Mouse (Mus musculus) G1E (cell line): ENCODE results near the gene Zfp318.

Experiments
- CTCF ChIP-seq: IDR thresholded peaks from 2 replicates; pipeline ENCODE4 v1.5.1; 2012; ENCODE audit warnings: low read depth, low read length, inconsistent platforms, mixed read lengths
- GATA1 ChIP-seq: IDR thresholded peaks from 2 replicates; pipeline ENCODE4 v1.6.1; 2012; ENCODE audit warnings: borderline replicate concordance, low read length, inconsistent platforms, mixed read lengths
- POLR2AphosphoS5 ChIP-seq: IDR thresholded peaks from 2 replicates; pipeline ENCODE4 v1.6.1; 2012; ENCODE audit warnings: low read depth, low read length, inconsistent platforms; ENCODE audit not compliant: insufficient replicate concordance
- TAL1 ChIP-seq: conservative IDR thresholded peaks from 2 replicates; pipeline ENCODE4 v1.6.1; 2012; ENCODE audit warnings: low read depth, low read length, inconsistent platforms, mixed read lengths

DNA sequence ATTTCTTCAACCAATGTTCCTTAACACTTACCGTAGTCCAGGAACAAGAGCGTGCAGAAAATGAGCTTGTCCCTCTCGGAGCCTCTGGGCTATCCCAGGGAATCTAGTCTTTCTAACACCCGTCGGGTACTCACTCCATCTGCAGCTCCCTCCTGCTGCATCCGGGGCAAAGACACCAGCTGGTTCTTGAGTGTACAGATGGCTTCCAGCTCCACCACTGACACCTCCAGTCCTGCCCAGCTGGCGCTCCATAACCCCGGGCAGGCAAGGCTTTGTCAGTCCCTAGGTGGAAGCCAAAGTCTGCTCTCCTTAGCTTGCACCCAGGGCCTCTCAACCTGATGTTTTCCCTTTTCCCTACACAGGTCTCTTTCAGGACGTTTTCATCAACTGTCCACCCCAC is 84.3 kb downstream of the Zfp318 start:
- TF ChIP-seq CTCF (no peak), GATA1 (no peak), TAL1 (no peak), POLR2AphosphoS5 (no peak)
